Mouse (Mus musculus) layer of hippocampus, postnatal 10 days (tissue): ENCODE results near the gene Pidd1. TPM values are rescaled to one million over a fixed set of nuclear protein-coding genes. Genes with fewer than 3 reads are reported as not detected.
"Not testable (repeated sequence)": the region's sequence is repeated elsewhere in the genome, so short reads cannot be mapped to it uniquely, and the experiment has no call there.

ENCODE experiments used
- DNase-seq, 2 experiments: peaks; one replicate each; pipeline ENCODE4 v3.0.0; 2021; ENCODE audit warnings: low spot score in 2 of 2
- total RNA-seq, 2 experiments: library from RNA; stranded (reverse); gene quantifications; 2 replicates each; pipeline ENCODE4 v1.2.3; 2021

Gene Pidd1
- total RNA-seq, 2 experiments from 2014 or later, result 2.1 to 3.8 TPM

DNA sequence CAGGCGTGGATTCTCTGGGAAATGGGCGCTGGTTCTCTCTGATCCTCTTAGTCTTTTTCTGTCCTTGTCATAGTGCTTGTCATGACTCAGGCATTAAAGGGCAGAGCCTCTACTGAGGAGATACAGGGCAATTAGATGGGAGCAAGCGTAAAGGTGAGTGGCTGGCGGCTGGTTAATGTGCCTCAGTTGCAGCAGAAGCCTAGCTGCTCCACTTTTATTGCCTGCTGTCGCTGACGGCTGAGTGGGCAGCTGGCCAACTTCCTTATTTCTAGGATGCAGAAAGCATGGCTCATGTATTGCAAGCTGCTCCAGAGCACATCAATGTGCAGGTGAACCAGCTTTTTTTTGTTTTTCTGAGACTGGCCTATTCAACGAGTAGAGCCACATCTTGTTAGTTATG lies 24.9 kb downstream of the Pidd1 start:
- DNase-seq, result peak; percentile 56 to 68

- DNase-seq, result no peak
These were observed 25.8 kb downstream of the Pidd1 start for GRCm38 (mm10) chr7:141417731-141418681.

DNA sequence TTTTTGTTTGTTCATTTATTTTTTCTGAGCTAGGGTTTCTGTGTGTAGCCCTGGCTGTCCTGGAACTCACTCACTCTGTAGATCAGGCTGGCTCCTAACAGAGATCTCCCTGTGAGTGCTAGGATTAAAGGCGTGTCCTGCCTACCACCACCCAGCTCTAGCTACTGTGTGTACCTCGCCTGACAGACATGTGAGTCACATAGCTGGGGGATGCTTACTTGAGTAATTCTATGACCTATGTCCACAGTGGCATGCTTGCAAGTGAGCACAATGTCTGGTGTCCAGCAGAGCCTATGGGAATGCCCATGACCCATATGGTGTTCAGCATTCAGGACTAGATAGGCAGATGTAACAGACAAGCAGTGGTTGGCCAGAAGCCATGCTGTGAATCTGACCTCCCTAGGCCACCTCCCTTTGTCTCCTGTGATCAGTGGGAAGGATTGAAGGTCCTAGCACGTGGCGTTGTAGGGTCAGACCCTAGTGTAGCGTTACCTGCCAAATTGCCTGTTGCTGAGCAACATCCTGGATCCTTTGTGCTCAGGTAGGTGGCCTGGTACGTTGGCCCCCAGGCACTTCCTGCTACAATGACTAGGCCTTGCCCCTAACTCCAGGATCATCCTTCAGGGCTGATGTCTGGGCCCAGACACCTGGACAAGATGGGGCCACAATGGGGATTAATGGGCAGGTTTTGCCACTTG lies 27.5 kb downstream of the Pidd1 start:
- no peak for DNase-seq

DNA sequence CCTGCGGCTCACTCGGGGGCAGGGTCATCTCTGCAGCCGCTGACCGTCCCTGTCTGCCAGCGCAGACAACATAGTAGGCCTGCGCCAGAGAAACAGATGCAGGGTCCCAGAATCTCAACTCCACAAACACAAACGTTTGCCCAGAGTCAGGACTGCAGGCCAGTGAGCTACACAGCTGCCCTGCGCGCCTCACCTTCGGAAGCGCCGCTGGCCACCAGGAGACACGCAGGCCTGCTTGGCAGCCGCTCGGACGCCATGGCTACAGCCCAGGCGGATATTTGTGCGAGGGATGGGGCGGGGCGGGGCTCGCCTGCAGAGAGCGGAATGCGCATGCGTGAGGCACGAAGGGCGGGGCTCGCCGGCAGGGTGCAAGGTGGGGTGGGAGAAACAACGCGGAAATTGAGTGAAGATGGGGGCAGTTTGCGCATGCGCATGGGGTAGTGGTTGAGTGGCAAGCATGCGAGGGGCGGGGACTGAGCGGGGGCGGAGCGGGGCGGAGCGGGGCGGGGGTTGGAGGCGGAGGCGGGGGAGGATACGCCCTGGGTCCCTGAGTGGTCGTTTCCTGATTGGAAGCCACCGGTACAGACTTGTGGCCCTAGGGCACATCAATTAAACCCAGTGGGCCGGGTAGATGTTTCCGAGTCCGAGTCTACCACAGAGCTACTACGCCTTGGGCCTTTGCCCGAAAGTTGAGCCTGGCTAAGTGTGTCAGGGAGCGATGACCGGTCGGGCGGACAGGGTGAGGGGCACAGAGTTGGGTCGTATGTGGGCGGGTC lies 29.8 kb downstream of the Pidd1 start, which contains the start of gene Gatd1:
Gatd1 (minus strand) TSS at position 328 of the 776 bp plus-strand sequence.
- DNase-seq, result peak; percentile 100

DNA sequence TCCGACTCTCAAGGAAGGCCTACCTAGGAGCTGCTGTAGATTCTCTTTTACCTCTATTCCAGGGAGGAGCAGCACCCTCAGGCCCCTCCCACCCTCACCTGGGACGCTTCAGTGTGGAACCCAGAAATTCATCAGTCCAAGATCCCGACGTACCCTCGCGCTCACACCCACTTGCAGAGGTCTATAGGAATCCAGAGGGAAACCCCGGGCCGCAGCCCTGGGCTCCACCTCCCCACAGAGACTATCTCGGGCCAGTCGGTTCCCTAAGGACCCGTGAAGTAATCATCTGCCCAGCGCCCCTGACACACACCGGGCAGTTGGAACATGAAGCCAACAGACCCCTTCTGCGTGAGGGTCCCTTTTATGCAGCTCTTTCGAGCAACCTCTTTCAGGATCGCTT lies 30.5 kb downstream of the Pidd1 start:
- no peak for DNase-seq

GRCm38 (mm10) chr7:141411667-141412066 lies 32.2 kb downstream of the Pidd1 start:
- no peak for DNase-seq

GRCm38 (mm10) chr7:141410631-141411030 lies 33.2 kb downstream of the Pidd1 start:
- no peak for DNase-seq

DNA sequence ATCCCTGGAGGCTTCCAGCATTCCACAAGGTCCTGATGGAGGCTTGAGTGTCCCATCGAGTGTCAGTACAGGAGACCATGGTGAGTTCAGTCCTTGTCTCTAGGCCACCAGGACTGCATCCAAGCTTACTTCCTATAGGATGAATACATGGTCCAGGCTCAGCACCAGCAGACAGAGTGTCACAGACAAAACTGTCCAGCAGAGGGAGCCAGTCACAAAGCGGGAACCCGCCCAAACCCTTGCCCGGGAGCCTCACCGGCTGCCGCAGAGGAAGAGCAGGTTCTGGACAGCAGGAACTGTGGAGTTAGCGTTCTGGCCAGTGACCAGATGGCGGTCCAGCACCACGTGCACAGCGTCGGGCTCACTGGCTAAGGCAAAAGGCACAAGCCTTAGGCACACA lies 35.0 kb downstream of the Pidd1 start:
- peak; percentile 90 to 91 for DNase-seq

GRCm38 (mm10) chr7:141407670-141408069 lies 36.2 kb downstream of the Pidd1 start:
- not testable (repeated sequence) for DNase-seq

GRCm38 (mm10) chr7:141405466-141405865 lies 38.4 kb downstream of the Pidd1 start:
- no peak for DNase-seq

GRCm38 (mm10) chr7:141403305-141403704 lies 40.5 kb downstream of the Pidd1 start:
- DNase-seq, result peak; percentile 55 to 63

- DNase-seq, result no peak
These were observed 48.5 kb downstream of the Pidd1 start for GRCm38 (mm10) chr7:141395348-141395747.

DNA sequence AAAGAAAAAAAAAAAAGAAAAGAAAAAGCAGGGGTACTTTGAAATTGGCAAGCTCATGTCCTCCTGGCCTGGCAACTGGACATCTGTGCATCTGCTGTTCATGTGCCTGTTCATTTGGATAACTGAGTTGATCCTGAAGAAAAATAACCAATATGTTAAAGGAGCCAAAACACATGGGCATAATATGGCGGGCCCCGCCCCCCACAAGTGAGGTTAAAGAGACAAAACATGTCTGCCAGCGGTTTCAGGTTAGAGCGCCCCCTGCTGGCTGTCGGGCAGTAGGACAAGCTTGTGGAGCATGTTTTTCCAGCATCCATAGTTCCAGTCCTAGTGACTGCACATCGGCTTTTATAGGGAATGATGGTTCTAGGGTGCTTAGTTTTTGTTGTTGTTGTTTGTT lies 49.1 kb downstream of the Pidd1 start:
- peak; percentile 71 to 77 for DNase-seq

DNA sequence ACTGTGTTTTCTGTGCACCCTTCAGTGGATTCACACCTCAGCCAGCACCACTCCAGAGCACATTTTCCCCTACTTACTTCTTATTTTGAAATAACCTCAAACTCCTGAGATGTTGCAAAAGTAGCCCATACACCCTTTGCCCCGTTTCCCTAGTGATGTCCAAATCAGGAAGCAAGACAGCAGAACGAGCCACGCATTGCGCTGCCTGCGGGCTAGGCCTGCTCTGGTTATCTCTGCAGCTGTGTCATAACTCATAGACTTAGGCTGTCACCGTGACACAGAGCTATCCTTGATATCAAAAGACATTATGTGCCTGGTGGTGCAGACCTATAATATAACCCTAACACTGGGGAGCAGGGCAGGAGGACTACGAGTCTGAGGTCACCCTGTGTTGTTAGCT lies 49.7 kb downstream of the Pidd1 start:
- DNase-seq, result no peak

DNA sequence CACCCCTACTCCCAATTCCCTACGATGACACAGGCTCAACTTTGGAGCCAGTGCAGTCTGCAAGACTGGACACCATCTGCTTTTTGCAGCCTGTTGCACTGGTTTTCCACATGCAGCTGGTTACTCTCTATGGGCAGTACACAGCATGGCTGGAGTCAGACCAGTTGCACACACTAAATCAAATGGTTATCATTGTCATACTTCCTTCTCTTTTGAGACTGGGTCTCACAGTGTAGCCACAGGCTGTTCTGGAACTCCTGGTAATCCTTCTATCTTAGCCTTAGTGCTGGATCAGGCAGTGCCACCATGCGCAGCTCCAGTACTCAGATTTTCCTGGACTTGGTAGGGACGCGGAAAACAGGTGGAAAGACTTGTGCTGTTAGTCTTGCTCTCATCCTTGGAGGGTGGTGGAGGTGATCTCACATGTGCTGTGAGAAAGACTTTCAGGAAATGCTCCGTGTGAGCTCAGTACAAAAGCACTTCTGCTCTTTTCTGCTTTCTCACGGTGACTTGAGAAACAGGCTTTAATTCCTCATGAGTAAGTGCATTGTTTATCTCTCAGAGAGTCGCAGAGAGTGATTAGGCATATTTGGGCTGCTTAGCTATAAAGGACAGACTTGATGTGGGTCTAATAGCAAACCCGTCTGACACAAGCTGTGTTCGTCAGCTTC lies 51.1 kb downstream of the Pidd1 start:
- no peak for DNase-seq

DNA sequence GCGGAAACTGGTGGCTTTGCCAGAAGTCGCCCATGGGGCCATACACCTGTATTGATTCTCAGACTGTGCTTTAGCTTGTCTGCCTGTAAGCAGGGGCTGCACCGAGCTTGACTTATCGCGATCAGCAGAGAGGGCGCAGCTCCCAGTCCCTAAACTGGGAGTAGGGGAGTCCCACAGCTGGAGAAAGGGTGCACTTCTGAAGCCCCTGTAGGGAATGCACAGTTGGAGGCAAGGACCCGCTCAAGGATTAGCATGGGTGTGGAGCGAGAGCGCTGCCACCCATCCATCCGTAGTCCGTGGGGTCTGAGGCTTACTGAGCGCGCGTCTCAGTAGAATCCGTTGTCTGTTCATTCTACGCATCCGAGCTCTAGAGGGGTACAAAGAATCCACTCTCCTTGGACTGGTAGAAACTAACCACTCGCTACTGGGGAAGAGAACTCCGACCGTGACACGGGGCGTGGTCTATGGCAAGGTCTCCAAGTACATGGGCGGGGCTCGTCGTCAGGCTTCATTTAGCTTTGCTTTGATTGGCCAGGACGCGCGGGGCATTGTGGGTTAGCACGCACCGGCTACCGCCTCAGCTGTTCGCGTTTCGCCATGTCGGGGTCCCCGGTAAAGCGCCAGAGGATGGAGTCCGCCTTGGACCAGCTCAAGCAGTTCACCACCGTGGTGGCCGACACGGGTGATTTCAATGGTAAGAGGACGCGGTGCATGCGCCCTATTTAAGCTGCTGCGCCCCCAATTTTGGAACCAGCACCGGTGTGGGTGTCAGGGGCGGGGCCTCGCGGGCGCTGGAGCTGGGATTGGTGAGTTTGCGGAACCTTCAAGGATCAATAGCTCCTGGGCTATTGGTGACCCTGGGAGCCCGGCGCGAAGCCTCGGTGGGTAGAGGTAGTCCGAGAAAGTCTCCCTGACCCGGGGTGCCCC lies 51.9 kb downstream of the Pidd1 start, which contains the start of gene Taldo1:
Taldo1 (plus strand) TSS at position 575 of the 927 bp plus-strand sequence.
- DNase-seq, result peak; percentile 93 to 96

- no peak for DNase-seq
These were observed 53.2 kb downstream of the Pidd1 start for GRCm38 (mm10) chr7:141390326-141391259.

DNA sequence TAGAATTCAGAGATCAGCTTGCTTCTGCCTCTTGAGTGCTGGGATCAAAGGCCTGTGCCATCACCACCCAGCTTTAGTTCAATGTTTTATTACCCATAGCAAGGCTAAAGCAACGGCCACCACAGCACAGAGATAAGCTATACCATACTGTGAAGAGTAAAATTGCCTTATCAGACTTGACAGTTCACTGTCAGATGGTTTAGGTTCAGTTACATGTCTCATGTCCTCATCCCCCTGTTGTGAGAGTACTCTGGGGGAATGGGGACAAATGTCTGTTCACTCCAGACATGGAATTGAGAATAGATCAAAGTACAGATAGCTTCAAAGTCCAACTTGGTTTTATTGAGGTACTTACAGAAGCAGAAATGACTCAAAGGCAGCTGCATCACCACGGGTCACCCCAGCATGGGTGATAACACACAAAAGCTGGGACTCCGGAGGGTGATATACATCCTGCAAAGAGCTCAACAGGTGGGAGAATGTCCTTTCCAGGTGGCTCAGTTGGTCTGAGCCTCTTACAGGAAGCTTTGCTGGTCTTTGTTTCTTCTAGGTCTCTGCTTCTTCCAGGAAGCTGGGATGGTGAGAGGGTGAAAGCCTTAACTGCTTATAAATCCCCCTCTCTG lies 55.2 kb downstream of the Pidd1 start:
- DNase-seq, result no peak
